Mouse (Mus musculus) E14TG2a.4 (cell line): Measurements from ENCODE around the gene Olfr832.
"Not testable (repeated sequence)": the region's sequence is repeated elsewhere in the genome, so short reads cannot be mapped to it uniquely, and the experiment has no call there.

Source experiments
- H3K27me3 ChIP-seq: 2 replicates; pipeline ENCODE4 v1.6.1; 2014; ENCODE audit warnings: low read length, control low read depth; ENCODE audit not compliant: insufficient read depth
- H3K36me3 ChIP-seq: 2 replicates; pipeline ENCODE4 v1.6.1; 2014; ENCODE audit warnings: low read length, control low read depth; ENCODE audit not compliant: insufficient read depth
- H3K4me1 ChIP-seq: replicated peaks from 2 replicates; pipeline ENCODE4 v1.6.1; 2014; ENCODE audit warnings: low read depth, low read length, control low read depth
- H3K4me3 ChIP-seq: replicated peaks from 2 replicates; pipeline ENCODE4 v1.5.1; 2014; ENCODE audit warnings: mild to moderate bottlenecking, low read length
- H3K9me3 ChIP-seq: 2 replicates; pipeline ENCODE4 v1.6.1; 2014; ENCODE audit warnings: low read length, control low read depth
- CTCF ChIP-seq: conservative IDR thresholded peaks from 2 replicates; pipeline ENCODE4 v1.5.1; 2014; ENCODE audit warnings: low read length
- NANOG ChIP-seq: IDR thresholded peaks from 2 replicates; pipeline ENCODE4 v1.6.1; 2014; ENCODE audit warnings: borderline replicate concordance, low read length, mixed read lengths
- POU5F1 ChIP-seq: IDR thresholded peaks from 2 replicates; pipeline ENCODE4 v1.6.1; 2014; ENCODE audit warnings: low read length, borderline replicate concordance

Gene Olfr832

GRCm38 (mm10) chr9:18936822-18937221 lies at the start of gene Olfr832:
TSS of gene Olfr832 (plus strand) at chr9:18937122.
- not testable (repeated sequence) for H3K4me3 ChIP-seq, H3K9me3 ChIP-seq, H3K36me3 ChIP-seq, H3K27me3 ChIP-seq, H3K4me1 ChIP-seq

DNA sequence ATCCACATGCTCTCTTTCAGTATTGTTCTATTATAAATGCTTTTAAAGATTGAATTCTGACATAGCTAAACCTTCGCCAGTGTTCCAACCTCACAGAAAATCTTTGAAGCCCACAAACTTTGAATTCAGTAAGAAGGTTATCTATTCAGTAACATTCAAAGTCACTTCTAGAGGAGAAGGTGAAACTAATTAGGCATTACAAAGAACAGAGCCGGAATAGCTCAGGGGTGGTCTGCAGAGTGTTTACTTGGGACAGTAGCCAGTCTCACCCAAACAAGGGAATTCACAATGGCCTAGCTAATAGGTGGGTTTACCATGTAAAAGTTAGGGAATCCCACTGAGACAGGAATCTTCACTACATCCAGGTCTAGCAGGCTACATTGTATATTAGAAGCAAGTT lies 29.2 kb upstream of the Olfr832 start:
- TF ChIP-seq NANOG: peak; percentile 51; the same call in 1 of the 2 replicates
- not testable (repeated sequence) for H3K36me3 ChIP-seq, H3K4me3 ChIP-seq, H3K27me3 ChIP-seq, H3K4me1 ChIP-seq
- H3K9me3 ChIP-seq: peaks cover 66% of the 10 kb centered on the region

- peaks cover 57% of the 10 kb centered on the region for H3K9me3 ChIP-seq
- not testable (repeated sequence) for H3K27me3 ChIP-seq, H3K4me3 ChIP-seq, H3K4me1 ChIP-seq, H3K36me3 ChIP-seq
Measured at GRCm38 (mm10) chr9:18927921-18928320, 9.0 kb upstream of the Olfr832 start.

DNA sequence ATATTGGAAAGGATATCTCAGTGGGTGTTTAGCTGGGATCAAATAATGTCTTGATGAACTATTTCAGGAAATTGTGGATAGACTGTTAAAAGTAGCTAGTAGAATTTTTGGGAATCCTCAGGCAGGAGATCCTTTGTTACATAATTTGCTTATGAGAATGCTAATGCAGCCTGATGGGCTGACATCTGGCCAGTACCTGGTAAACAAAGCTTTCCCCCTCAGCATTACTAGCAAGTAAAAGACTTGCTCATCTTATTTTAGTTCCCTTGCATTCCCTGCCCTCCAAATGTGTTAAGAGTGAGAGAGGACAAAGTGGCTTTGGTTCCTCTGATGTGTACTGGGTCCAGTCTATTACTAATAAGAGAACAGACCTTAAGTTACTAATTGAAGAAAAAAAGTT lies 25.1 kb downstream of the Olfr832 start:
- no peak for TF ChIP-seq NANOG
- TF ChIP-seq POU5F1: no peak
- no peak for TF ChIP-seq CTCF
- Histone ChIP-seq H3K4me3 (no peak overlapping the region), H3K4me1 (no peaks in the 10 kb centered on the region), H3K9me3 (peaks cover 30% of the 10 kb centered on the region), H3K27me3 (no peaks in the 10 kb centered on the region), H3K36me3 (no peaks in the 10 kb centered on the region)

- H3K36me3 ChIP-seq: no peaks in the 10 kb centered on the region
- TF ChIP-seq POU5F1 (no peak), CTCF (no peak), NANOG (no peak)
- H3K4me1 ChIP-seq: no peaks in the 10 kb centered on the region
- no peaks in the 10 kb centered on the region for H3K27me3 ChIP-seq
- H3K4me3 ChIP-seq: no peak within 1 kb of the TSS
- peaks cover 30% of the 10 kb centered on the region for H3K9me3 ChIP-seq
Measured at GRCm38 (mm10) chr9:18987690-18988089, 50.8 kb downstream of the Olfr832 start, which contains the start of gene Olfr834. TSS of gene Olfr834 (plus strand) at chr9:18987990.
